Mouse (Mus musculus): ENCODE data around the gene Fam219a. TPM values are rescaled to one million over a fixed set of nuclear protein-coding genes. Genes with fewer than 3 reads are reported as not detected.

Gene Fam219a
- total RNA-seq, 1 experiment: 2.9 TPM

- H3K27ac ChIP-seq (ENCODE audit: insufficient read depth, low read depth, low read length, poor library complexity, severe bottlenecking): no peak overlapping the region
- peaks cover 3% of the 10 kb centered on the region; the same call in 1 of the 2 replicates for H3K36me3 ChIP-seq (ENCODE audit: control insufficient read depth, insufficient read depth, low read length, poor library complexity, severe bottlenecking)
- TF ChIP-seq ZNF384 (IDR thresholded peaks at IDR 0.05; ENCODE audit: low read depth, low read length): no peak
- H3K9me3 ChIP-seq (ENCODE audit: control insufficient read depth, insufficient read depth, low read depth, low read length): no peaks in the 10 kb centered on the region
- H3K9ac ChIP-seq (ENCODE audit: insufficient read depth, low read depth, low read length, poor library complexity, severe bottlenecking): no peak overlapping the region
- in situ Hi-C loops (cut with MboI; ENCODE audit: low sequenced_read_pairs in 2 of 2, unreplicated experiment in 2 of 2): no loop called here
- peaks cover 0 to 11% of the 10 kb centered on the region in 2 experiments; a peak in 1 of 4 replicates for H3K4me1 ChIP-seq (ENCODE audit: control insufficient read depth in 2 of 2, insufficient read depth in 2 of 2, low read length in 2 of 2, poor library complexity in 1 of 2)
- no peak for DNase-seq (ENCODE audit: low read depth, low spot score)
- H3K4me3 ChIP-seq (ENCODE audit: insufficient read depth in 1 of 2, low read depth in 1 of 2, low read length in 2 of 2, poor library complexity in 1 of 2, severe bottlenecking in 1 of 2): no peak overlapping the region
Observed at GRCm38 (mm10) chr4:41523839-41524238, 45.5 kb downstream of the Fam219a start.

- no peak for TF ChIP-seq CHD2 (IDR thresholded peaks at IDR 0.05; ENCODE audit: low read depth, low read length)
- TF ChIP-seq ZC3H11A (IDR thresholded peaks at IDR 0.05; ENCODE audit: borderline replicate concordance, low read depth, low read length): peak; percentile 16; the same call in 1 of the 2 replicates
- H3K4me1 ChIP-seq (ENCODE audit: control insufficient read depth in 2 of 2, insufficient read depth in 2 of 2, low read length in 2 of 2, poor library complexity in 1 of 2): peaks cover 0 to 11% of the 10 kb centered on the region in 2 experiments; a peak in 1 of 4 replicates
- no peak overlapping the region for H3K9ac ChIP-seq (ENCODE audit: insufficient read depth, low read depth, low read length, poor library complexity, severe bottlenecking)
- peaks cover 3% of the 10 kb centered on the region; the same call in 1 of the 2 replicates for H3K36me3 ChIP-seq (ENCODE audit: control insufficient read depth, insufficient read depth, low read length, poor library complexity, severe bottlenecking)
- peak; percentile 55 for DNase-seq (ENCODE audit: low read depth, low spot score)
- H3K9me3 ChIP-seq (ENCODE audit: control insufficient read depth, insufficient read depth, low read depth, low read length): no peaks in the 10 kb centered on the region
- H3K27ac ChIP-seq (ENCODE audit: insufficient read depth, low read depth, low read length, poor library complexity, severe bottlenecking): no peak overlapping the region
- no peak overlapping the region for H3K4me3 ChIP-seq (ENCODE audit: insufficient read depth in 1 of 2, low read depth in 1 of 2, low read length in 2 of 2, poor library complexity in 1 of 2, severe bottlenecking in 1 of 2)
- in situ Hi-C loops (cut with MboI; ENCODE audit: low sequenced_read_pairs in 2 of 2, unreplicated experiment in 2 of 2): no loop called here
Observed at GRCm38 (mm10) chr4:41522788-41523187, 46.5 kb downstream of the Fam219a start.

- H3K36me3 ChIP-seq (ENCODE audit: control insufficient read depth, insufficient read depth, low read length, poor library complexity, severe bottlenecking): peaks cover 3% of the 10 kb centered on the region; the same call in 1 of the 2 replicates
- H3K9ac ChIP-seq (ENCODE audit: insufficient read depth, low read depth, low read length, poor library complexity, severe bottlenecking): no peak overlapping the region
- H3K4me1 ChIP-seq (ENCODE audit: control insufficient read depth in 2 of 2, insufficient read depth in 2 of 2, low read length in 2 of 2, poor library complexity in 1 of 2): peaks cover 0 to 11% of the 10 kb centered on the region in 2 experiments; a peak in 1 of 4 replicates
- in situ Hi-C loops (cut with MboI; ENCODE audit: low sequenced_read_pairs in 2 of 2, unreplicated experiment in 2 of 2): no loop called here
- no peaks in the 10 kb centered on the region for H3K9me3 ChIP-seq (ENCODE audit: control insufficient read depth, insufficient read depth, low read depth, low read length)
- H3K4me3 ChIP-seq (ENCODE audit: insufficient read depth in 1 of 2, low read depth in 1 of 2, low read length in 2 of 2, poor library complexity in 1 of 2, severe bottlenecking in 1 of 2): no peak overlapping the region
- TF ChIP-seq MAFK (IDR thresholded peaks at IDR 0.05; ENCODE audit: insufficient read depth, low read depth, low read length) (no peak), ZC3H11A (IDR thresholded peaks at IDR 0.05; ENCODE audit: borderline replicate concordance, low read depth, low read length) (no peak), ZNF384 (IDR thresholded peaks at IDR 0.05; ENCODE audit: low read depth, low read length) (no peak), CHD2 (IDR thresholded peaks at IDR 0.05; ENCODE audit: low read depth, low read length) (no peak), HCFC1 (IDR thresholded peaks at IDR 0.05; ENCODE audit: borderline replicate concordance, insufficient read depth, low read length) (no peak)
- H3K27ac ChIP-seq (ENCODE audit: insufficient read depth, low read depth, low read length, poor library complexity, severe bottlenecking): no peak overlapping the region
- no peak for DNase-seq (ENCODE audit: low read depth, low spot score)
Observed at GRCm38 (mm10) chr4:41522136-41522535, 47.2 kb downstream of the Fam219a start.

- peaks cover 3% of the 10 kb centered on the region; the same call in 1 of the 2 replicates for H3K36me3 ChIP-seq (ENCODE audit: control insufficient read depth, insufficient read depth, low read length, poor library complexity, severe bottlenecking)
- in situ Hi-C loops (cut with MboI; ENCODE audit: low sequenced_read_pairs in 2 of 2, unreplicated experiment in 2 of 2): no loop called here
- TF ChIP-seq MAFK (IDR thresholded peaks at IDR 0.05; ENCODE audit: insufficient read depth, low read depth, low read length) (no peak), CHD2 (IDR thresholded peaks at IDR 0.05; ENCODE audit: low read depth, low read length) (no peak), ZNF384 (IDR thresholded peaks at IDR 0.05; ENCODE audit: low read depth, low read length) (no peak), ZC3H11A (IDR thresholded peaks at IDR 0.05; ENCODE audit: borderline replicate concordance, low read depth, low read length) (no peak)
- H3K4me1 ChIP-seq (ENCODE audit: control insufficient read depth in 2 of 2, insufficient read depth in 2 of 2, low read length in 2 of 2, poor library complexity in 1 of 2): peaks cover 0 to 11% of the 10 kb centered on the region in 2 experiments; a peak in 1 of 4 replicates
- H3K27ac ChIP-seq (ENCODE audit: insufficient read depth, low read depth, low read length, poor library complexity, severe bottlenecking): no peak overlapping the region
- no peak for DNase-seq (ENCODE audit: low read depth, low spot score)
- no peaks in the 10 kb centered on the region for H3K9me3 ChIP-seq (ENCODE audit: control insufficient read depth, insufficient read depth, low read depth, low read length)
- H3K4me3 ChIP-seq (ENCODE audit: insufficient read depth in 1 of 2, low read depth in 1 of 2, low read length in 2 of 2, poor library complexity in 1 of 2, severe bottlenecking in 1 of 2): no peak overlapping the region
- no peak overlapping the region for H3K9ac ChIP-seq (ENCODE audit: insufficient read depth, low read depth, low read length, poor library complexity, severe bottlenecking)
Observed at GRCm38 (mm10) chr4:41520641-41521040, 48.7 kb downstream of the Fam219a start.

- no peak for DNase-seq (ENCODE audit: low read depth, low spot score)
- in situ Hi-C loops (cut with MboI; ENCODE audit: low sequenced_read_pairs in 2 of 2, unreplicated experiment in 2 of 2): no loop called here
- TF ChIP-seq MAFK (IDR thresholded peaks at IDR 0.05; ENCODE audit: insufficient read depth, low read depth, low read length) (no peak), CHD2 (IDR thresholded peaks at IDR 0.05; ENCODE audit: low read depth, low read length) (no peak), HCFC1 (IDR thresholded peaks at IDR 0.05; ENCODE audit: borderline replicate concordance, insufficient read depth, low read length) (no peak), ZNF384 (IDR thresholded peaks at IDR 0.05; ENCODE audit: low read depth, low read length) (no peak), ZC3H11A (IDR thresholded peaks at IDR 0.05; ENCODE audit: borderline replicate concordance, low read depth, low read length) (no peak)
- Histone ChIP-seq H3K9me3 (ENCODE audit: control insufficient read depth, insufficient read depth, low read depth, low read length) (no peaks in the 10 kb centered on the region), H3K4me3 (ENCODE audit: insufficient read depth in 1 of 2, low read depth in 1 of 2, low read length in 2 of 2, poor library complexity in 1 of 2, severe bottlenecking in 1 of 2) (no peak overlapping the region), H3K27ac (ENCODE audit: insufficient read depth, low read depth, low read length, poor library complexity, severe bottlenecking) (no peak overlapping the region), H3K4me1 (ENCODE audit: control insufficient read depth in 2 of 2, insufficient read depth in 2 of 2, low read length in 2 of 2, poor library complexity in 1 of 2) (peaks cover 0 to 11% of the 10 kb centered on the region in 2 experiments; a peak in 1 of 4 replicates), H3K36me3 (ENCODE audit: control insufficient read depth, insufficient read depth, low read length, poor library complexity, severe bottlenecking) (peaks cover 3% of the 10 kb centered on the region; the same call in 1 of the 2 replicates), H3K9ac (ENCODE audit: insufficient read depth, low read depth, low read length, poor library complexity, severe bottlenecking) (no peak overlapping the region)
Observed at GRCm38 (mm10) chr4:41519195-41519594, 50.1 kb downstream of the Fam219a start.

Data from ES-E14 (cell line).